Mouse (Mus musculus) left cerebral cortex, adult 18-20 months (tissue): Measurements from ENCODE around the gene 9230104L09Rik. TPM values are rescaled to one million over a fixed set of nuclear protein-coding genes. Genes with fewer than 3 reads are reported as not detected.

Source experiments
- DNase-seq, 2 experiments: peaks; one replicate each; pipeline ENCODE4 v3.0.0; 2021 to 2022; ENCODE audit warnings: low spot score in 2 of 2, mixed read lengths in 1 of 2
- long read RNA-seq, 2 experiments: library from polyadenylated mRNA; stranded (forward); transcript quantifications; one replicate each; pipeline ENCODE4 v2.0.0; 2021
- total RNA-seq, 2 experiments: library from RNA; stranded (reverse); gene quantifications; 2 replicates each; pipeline ENCODE4 v1.2.3; 2021

Gene 9230104L09Rik
- not detected for total RNA-seq
- long read RNA-seq, experiment 1, result 0 reads
- long read RNA-seq, experiment 2, result 0 reads

DNA sequence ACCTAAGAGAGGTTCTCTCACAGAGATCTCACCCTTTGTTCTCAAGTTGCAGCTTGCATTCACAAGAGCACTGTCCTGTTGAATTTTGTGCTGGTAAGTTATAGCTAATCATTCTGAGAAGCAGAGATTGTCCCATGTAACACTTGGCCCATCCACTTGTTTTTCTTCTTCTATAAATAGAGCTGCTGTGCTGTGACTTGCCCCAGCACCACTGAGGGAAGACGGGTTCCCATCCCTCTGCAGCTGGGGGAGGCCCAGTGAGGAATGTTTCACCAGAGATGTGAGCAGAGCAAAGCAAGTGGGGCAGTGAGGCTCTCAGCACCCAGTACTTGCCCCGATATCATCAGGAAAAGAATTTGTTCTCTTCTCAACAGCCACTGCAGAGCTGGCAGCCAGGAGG is at the start of gene 9230104L09Rik:
Gene 9230104L09Rik (minus strand): TSS at position 73 of the 400 bp plus-strand sequence.
- no peak for DNase-seq

DNA sequence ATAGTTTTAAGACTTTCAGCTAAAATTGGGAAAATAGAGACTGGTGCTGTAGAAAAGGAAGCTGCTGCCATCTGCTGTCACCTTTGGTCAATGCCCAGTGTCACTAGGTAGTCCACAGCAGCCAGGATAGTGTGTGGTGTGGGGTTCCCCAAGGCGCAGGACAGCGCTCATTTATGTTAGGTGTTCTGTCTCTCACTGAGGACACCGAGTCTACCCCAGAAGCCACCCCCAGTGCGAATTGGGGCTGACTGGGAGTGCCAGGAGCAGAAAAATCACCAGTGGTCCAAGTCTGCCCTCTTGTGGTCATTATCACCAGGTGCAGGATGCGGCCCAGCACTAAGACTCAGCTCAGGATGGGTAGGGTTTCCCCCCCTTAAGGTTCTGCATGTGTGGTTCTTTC is 37.4 kb upstream of the 9230104L09Rik start:
- peak; percentile 61 to 68 for DNase-seq

DNA sequence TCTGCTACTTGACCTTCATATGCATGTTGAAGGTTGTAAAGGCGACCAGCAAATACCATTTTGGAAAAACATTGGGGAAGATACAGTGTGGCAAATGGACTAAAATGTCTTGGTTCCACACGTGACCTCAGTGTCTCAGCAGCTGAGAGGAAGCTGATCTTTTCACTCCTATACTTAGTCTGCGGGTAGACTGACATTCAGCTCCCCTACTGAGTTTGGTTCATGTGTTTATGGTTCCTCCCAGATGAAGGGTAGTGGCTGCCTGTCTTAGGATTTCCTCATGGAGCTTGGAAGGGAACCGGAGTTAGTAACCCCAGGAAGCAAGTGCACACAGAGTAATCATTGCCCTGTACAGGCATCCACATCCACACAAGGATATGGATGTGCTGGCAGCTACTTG is 35.5 kb upstream of the 9230104L09Rik start:
- no peak for DNase-seq

DNA sequence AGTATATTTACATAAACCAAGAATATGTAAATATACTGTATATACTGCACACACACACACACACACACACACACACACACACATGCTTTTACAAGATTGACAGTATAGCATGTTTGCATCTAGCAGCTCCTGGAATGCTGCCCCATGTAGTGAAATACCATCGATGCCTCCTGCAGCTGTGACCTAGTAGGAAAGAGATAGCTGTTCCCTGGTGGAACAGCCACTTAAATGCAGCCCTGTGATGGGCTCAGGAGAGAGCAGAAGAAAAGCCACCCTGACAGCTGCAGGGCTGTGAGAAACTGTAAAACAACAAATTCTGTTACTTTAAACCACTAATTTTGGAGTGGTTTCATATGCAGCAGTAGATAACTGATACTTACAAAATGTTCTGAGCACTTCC is 31.4 kb upstream of the 9230104L09Rik start:
- no peak for DNase-seq

DNA sequence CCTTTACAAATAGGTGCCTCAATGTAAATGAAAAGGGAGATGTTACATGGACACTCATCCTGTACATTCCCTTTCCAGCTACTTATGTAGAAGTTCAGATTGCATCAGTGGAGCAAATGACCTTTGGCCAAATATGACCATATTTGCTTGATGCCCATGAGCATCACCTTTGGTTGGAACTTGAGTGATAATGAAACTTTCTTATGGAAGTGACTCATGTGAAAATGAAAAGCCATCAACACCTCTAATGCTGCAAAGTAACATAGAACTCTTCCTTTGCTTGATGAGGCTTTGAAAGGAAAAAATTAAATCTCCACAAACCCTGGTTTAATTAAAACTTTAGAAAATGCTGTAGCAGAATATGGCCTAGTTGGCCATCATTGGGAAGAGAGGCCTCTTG is 28.3 kb upstream of the 9230104L09Rik start:
- no peak for DNase-seq

DNA sequence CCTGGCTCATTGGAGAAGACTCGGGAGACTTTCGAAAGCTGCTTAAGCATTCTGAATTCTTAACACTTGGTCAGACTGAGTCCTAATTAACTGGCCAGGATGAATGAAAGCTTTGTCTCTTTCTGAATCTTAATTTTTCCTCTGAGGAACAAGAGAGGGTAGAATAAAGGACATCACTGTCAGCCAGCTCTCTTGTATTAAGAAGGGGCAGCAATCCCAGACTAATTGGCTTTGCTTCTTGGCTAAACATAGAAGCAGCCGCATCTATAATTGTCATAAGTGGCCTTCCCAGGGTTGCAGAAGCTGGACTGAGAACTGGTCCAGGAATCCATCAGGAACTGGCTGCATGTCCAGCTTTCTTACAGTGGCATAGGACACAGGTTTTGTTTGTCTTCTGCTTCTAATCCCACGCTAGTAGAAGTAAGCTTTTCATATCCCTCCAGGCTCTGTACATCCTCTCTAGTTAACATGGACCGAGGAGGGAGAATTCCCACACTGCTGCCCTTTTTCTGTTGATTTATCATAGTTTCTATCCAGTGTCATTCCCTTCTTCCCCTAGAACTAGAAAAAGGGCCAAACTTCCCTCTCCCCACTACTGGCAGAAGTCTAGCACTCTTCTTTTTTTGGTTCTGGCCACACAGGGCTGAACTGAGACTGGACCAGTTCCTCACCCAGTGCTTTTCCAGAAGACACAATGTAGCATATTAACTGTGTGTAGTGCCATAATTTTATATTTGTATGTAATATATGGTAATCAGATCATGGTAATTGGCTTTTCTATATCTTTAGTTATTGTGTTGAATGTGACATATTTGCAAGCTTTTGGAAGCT is 25.4 kb upstream of the 9230104L09Rik start:
- no peak for DNase-seq

DNA sequence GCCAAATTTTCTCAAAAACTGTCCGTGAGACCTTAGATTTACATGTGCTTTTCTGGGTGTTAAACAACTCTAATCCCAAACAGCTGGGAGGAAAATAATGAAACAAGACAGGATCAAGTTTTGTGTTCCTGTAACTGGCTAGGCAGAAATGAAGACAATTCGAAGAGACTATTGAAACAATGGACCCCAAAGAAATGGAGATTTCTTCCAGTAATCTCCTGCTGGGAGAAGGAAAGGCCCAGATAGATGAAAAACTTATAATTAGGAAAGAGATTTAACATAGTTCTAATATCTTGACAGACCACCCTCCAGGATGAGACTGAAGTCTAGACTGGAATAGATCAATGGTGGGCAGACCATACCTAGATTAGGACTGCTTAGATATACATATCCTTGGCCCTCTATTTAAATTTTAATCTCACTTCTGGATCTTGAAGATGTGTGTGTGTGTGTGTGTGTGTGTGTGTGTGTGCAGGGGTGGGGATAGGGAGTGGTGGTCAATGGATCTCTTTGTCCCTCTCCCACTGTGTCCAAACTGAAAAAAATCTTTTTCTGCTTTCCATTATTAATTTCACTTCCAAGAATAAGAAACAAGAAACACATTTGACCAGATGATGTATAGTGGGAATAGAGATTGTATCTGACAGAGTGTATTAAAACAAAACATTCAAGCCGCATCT is 24.6 kb upstream of the 9230104L09Rik start:
- no peak for DNase-seq

DNA sequence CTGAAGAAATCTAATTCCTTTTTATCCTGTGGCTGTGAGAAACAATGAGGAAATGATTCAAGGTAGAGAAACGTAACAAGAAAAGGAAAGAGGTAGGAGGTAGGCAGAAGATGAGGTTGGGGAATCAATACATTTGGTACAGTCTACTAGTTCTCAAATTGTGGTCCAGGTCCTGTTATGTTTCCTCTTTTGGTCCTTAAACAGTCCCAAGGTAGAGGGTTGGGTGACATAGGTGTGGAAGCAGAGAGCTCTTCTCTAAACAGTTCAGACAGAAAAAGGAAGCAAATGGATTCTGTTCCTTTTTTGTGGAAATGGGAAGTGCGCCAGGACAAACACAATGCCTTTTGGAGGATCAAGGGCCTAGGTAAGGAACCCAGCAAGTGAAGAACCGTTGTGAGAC is 24.0 kb upstream of the 9230104L09Rik start:
- no peak for DNase-seq

DNA sequence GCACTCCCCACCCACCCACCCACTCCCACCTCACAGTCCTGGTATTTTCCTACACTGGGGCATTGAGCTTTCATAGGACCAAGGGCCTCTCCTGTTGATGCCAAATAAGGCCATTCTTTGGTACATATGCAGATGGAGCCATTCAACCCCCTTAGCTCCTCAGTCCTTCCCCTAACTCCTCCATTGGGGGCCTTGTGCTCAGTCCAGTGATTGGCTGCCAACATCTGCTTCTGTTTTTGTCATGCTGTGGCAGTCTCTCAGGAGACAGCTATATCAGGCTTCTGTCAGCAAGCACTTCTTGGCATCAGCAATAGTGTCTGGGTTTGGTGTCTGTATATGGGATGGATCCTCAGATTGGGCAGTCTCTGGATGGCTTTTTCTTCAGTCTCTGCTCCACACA is 19.9 kb upstream of the 9230104L09Rik start:
- no peak for DNase-seq

DNA sequence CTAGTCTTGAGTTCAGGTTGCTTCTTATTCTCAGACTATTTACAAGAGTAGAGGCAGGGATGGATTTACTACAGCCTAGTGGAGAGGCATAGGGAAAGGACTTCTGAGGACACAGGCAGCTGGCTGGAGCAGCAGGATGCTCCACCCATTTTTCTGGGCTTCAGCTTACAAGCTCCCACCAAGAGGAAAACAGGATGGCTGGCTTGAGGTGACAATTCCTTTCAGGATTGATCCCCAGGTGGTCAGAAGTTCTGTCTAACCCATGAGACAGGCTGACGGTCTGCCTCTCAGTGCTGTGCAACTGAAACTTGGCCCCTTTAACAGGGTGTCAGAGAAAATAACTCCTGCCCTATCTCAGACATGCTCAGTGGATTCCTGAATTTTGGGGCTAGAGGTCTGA is 14.4 kb upstream of the 9230104L09Rik start:
- DNase-seq, result no peak

DNA sequence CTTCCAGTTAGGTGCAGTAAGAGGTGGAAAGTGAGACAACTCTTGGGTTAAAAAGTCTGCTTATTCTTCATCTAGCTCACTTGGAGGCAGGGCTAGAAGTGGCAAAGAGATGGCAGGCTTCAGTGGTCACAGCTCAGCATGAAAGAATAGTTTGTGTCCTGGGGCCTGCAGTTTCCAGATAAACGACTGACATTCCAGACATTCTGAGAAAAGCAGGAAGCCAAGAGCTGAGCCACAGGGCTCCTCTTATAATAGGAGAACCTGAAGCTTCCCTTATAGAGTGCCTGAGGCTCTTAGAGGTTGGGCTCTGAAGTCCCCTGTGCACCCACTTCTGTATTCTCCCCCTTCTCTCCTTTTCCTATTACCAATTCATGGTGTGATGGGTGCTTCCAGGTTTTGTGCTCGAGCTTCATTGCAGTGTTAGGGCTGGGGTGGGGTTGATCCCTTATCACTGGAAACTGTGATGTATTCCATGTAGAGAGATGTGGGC is 13.8 kb upstream of the 9230104L09Rik start:
- DNase-seq, result no peak

DNA sequence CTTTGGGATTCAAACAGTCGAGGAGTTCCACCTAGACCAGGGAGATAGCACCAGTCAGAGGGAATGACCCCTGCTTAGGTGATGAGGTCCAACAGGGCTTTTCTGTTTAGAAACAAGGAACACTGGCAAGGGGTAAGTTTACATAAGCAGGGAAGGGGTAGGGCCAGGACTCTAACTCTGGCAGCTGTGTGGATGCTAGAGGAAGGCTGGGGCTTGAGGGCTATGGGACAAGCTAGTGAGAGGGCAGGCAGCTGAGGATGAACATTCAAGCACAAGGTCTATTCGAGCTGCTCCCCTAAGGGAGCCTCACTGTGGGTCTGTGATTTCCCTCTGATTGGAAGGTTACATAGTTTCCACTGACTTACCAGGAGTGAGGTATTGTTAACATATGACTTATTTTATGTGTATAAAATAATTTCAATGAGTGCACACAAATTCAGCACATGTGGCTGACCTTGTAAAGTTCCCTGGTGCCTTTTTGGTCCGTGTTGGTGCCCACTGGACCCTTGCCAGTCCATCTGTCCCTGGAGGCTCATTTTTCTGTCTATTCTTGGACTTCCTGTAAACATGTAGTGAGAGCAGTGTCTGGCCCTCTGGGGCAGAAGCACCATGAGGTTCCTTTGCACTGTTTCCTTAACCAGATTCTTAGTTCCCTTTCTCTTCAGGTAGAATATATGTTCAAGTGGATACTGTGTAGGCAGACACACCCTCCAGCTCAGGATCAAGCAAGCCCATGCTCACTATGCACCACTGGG is 12.4 kb upstream of the 9230104L09Rik start:
- DNase-seq, result no peak

DNA sequence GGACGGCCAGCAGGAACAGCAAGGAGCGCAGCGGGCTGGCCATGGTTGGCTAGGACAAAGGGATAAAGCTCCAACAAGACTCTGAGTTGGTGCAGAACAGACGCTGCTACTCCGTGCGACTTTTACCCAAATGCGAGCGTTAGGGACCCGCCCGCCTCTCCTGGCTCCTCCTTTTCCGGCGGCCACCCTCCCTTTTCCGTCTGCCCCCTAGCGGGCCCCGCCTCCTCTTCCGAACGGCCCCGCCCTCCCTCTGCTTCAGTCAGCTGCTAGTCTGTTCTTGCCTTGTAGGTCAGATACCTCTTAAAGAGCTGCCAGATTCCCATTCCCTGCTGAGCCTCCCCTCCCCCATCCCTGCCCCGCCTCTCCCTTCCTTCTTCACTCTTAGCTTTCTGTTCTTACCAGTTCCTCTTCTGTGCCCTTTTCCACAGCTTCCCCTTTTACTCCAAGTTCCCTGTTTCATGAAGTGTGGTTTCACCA is 10.5 kb upstream of the 9230104L09Rik start, which contains the start of gene Cst3:
Gene Cst3 (minus strand): TSS at position 358 of the 477 bp plus-strand sequence.
- peak; percentile 90 to 92 for DNase-seq

DNA sequence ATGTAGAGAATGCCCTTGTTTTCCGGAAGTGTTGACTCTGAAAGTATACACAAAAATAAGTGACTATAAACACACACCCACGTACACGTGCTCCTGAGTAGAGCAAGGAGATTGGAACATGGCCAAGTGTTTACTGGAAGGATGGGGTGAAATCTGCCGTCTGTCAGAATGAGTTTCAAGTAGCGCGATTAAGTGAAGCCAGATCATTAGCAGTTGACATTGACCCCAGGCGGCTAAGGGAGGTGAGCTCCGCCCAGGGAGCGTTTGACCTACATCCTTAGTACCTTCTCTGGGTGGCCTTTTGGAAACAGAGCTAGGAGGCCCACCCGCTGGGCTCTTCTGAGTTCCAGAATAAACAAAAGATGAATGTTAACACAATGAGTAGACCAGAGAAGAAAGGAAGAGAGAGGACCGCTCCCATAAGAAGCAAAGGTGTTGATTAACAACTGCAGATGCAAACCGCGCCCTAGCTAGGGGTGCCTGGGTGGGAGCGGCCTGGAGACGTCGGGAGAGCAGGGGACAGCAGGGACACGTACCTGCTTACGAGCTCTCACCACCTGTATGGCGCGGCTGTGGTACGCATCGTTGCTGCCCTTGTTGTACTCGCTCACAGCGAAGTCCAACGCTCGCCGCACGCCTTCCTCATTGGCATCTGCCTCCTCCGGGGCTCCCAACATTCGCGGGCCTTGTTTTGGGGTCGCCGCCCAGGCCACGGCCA is 9.9 kb upstream of the 9230104L09Rik start:
- DNase-seq, result no peak

DNA sequence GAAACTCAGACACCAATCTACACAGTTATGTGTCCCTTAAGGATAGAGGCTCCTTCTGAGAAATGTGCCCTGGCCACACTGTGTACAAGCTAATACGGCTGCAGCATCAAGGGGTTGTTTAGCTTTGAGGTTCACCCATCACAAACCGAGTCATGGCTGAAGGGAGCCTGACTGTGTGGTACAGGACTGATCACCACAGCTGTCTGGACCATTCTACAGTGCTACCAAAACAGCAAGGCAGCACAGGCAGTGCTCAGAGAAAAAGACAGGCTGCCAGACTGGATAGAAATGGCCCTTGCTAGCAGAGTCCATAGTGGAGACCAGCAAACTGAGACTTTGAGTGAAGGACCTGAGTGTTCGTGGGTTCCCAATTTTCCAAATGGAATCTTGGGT is 9.4 kb upstream of the 9230104L09Rik start:
- no peak for DNase-seq

DNA sequence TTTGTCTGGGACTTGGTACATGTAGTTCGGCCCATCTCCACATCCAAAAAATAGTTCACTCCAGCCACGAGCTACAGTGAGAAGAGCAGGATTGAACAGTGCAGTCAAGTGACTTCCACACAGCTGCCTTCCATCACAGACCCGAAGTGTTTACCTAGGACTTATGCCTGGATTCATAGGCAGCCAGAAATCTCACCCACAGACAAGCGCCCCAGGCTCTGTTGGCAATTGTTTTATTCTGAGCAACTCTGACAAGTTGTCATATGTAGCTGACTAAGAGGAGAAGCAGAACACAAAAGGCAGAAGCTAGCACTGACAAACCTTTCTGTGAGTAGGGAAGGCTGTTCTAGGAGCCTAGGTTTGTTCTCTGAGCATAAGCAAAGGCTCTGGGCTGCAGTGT is 8.0 kb upstream of the 9230104L09Rik start:
- no peak for DNase-seq

DNA sequence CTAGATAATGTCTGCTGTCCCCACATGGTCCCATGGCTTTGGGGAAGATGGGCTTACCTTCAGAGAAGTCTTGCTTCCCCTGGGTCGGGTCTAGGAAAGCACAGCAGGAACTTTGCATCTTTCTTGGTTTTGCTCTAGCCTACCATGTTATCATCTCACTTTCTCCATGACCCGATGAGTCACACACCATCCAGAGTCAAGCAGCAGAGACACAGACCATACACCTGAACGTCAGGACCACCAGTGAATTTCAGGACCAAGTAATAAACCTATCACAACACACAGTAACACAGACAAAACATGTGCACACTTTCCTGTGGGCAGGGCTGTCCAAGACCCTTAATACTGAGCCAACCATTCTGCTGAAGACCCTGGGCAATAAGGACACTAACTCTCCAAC is 5.7 kb upstream of the 9230104L09Rik start:
- no peak for DNase-seq

DNA sequence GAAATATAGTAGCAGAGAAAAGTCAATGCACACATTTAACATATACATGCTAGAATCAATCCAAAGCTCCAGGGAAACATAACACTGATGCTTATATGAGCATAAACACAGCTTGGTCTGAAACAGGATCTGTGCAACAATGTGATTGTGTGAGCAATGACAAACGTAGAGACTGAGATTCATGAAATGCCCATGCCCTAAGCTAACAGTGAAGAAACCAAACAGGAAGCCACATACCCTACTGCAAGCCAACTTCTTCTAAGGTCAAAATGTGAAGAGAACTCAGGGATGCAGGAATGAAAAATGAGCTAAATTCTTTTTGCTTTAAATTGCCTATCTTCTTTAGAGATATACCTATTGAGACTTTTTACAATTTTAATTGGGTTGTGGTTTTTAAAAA is 4.1 kb upstream of the 9230104L09Rik start:
- no peak for DNase-seq

DNA sequence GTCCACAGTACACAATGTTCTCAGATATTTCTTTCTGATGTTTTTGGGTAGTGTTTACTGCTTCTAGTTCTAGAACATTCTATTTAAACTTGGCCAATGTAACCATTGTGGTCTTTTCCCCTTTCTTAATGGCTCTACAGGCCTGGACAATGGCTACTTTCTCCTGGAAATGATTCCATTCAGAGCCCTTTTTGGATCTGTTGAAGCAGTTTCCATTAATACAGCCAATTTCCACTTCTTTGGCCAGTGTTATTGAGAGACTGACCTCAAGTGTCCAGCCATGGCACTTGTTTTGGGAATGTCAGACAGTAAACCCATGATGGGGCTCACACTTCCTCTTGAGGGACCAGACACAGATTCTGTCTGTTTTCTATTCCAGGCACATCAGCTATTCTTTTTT is 3.1 kb downstream of the 9230104L09Rik start:
- DNase-seq, result no peak

DNA sequence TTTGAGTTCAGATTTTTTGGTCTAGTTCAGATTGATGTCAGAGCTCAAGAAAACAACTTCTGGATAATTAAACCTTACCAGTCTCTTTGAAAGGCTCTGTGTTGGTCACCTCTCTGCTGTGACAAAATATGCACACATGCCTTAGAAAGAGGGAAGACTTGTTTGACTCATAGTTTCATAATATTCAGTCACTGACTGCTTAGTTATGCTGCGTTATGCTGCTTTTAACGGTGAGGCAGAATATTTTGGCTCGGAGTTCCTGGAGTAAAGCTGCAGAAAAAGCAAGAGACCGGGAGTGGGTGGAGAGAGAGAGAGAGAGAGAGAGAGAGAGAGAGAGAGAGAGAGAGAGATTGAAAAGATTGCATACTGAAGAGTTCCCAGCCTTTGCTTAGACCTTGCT is 3.8 kb downstream of the 9230104L09Rik start:
- no peak for DNase-seq

DNA sequence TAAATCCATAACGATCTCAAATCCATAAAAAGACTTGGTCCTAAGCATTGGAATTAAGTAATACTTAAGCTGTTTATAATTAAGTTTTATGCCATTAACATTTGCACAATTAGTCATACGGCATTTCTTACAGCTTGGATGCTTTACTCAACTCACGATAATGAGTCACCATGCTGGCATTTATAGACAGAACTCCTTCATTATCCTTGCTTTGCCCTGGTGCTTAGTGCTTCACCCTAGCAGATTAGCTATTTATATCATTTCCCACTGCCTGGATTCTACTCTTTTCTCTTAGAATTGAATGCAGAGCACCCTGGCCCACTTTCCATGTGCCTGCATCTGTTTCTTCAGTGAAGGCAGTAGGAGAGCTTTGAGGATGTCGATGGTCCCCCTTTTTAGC is 7.3 kb downstream of the 9230104L09Rik start:
- no peak for DNase-seq
